Mouse (Mus musculus): ENCODE measurements around the gene Serpinb1c. TPM values are rescaled to one million over a fixed set of nuclear protein-coding genes. Genes with fewer than 3 reads are reported as not detected.

Gene Serpinb1c
- total and polyA plus RNA-seq, 3 experiments: not detected

Other genes with a start within 250 kb of the Serpinb1c start
- not detected for gene Mylk4, start 114.3 kb downstream of the Serpinb1c start, total RNA-seq (2021)
- not detected in 2 replicates for gene Mylk4, start 114.3 kb downstream of the Serpinb1c start, polyA plus RNA-seq (2012; rRNA removed)
- 10 to 100 TPM; 33.4 to 37.7 TPM for gene Wrnip1, start 96.2 kb downstream of the Serpinb1c start, total RNA-seq (2021)
- gene Wrnip1, start 96.2 kb downstream of the Serpinb1c start, polyA plus RNA-seq (2012; rRNA removed): 46.7 and 47.1 TPM in 2 replicates
- gene D930007J09Rik, start 95.4 kb downstream of the Serpinb1c start, total RNA-seq (2021): not detected
- gene D930007J09Rik, start 95.4 kb downstream of the Serpinb1c start, polyA plus RNA-seq (2012; rRNA removed): 1.5 and 1.7 TPM in 2 replicates
- gene Serpinb1a, start 47.0 kb downstream of the Serpinb1c start, total RNA-seq (2021): 10 to 100 TPM; 22.7 to 71.9 TPM
- gene Serpinb1a, start 47.0 kb downstream of the Serpinb1c start, polyA plus RNA-seq (2012; rRNA removed): 17.6 and 31.2 TPM in 2 replicates
- 10 to 100 TPM; 28.3 to 31.1 TPM for gene Serpinb6b, start 67.0 kb upstream of the Serpinb1c start, total RNA-seq (2021)
- gene Serpinb6b, start 67.0 kb upstream of the Serpinb1c start, polyA plus RNA-seq (2012; rRNA removed): 6.2 and 7.3 TPM in 2 replicates
- 10 to 100 TPM; 19.0 to 19.4 TPM for gene Serpinb9, start 105.0 kb upstream of the Serpinb1c start, total RNA-seq (2021)
- 3.0 TPM in 2 replicates for gene Serpinb9, start 105.0 kb upstream of the Serpinb1c start, polyA plus RNA-seq (2012; rRNA removed)
- under 1 TPM; 0.09 to 0.17 TPM for gene Serpinb9b, start 129.2 kb upstream of the Serpinb1c start, total RNA-seq (2021)
- gene Serpinb9b, start 129.2 kb upstream of the Serpinb1c start, polyA plus RNA-seq (2012; rRNA removed): 0.04 TPM in 1 of 2 replicates, not detected in the other
- under 1 TPM in 1 of 2 experiments, not detected in 1; 0.17 TPM for gene Serpinb1b, start 180.4 kb upstream of the Serpinb1c start, total RNA-seq (2021)
- 0.10 and 0.35 TPM in 2 replicates for gene Serpinb1b, start 180.4 kb upstream of the Serpinb1c start, polyA plus RNA-seq (2012; rRNA removed)